Mouse (Mus musculus): ENCODE results near the gene Nr1h4. TPM values are rescaled to one million over a fixed set of nuclear protein-coding genes. Genes with fewer than 3 reads are reported as not detected.

The Nr1h4 gene
- polyA plus RNA-seq, 1 experiment from 2014 or later = not detected

DNA sequence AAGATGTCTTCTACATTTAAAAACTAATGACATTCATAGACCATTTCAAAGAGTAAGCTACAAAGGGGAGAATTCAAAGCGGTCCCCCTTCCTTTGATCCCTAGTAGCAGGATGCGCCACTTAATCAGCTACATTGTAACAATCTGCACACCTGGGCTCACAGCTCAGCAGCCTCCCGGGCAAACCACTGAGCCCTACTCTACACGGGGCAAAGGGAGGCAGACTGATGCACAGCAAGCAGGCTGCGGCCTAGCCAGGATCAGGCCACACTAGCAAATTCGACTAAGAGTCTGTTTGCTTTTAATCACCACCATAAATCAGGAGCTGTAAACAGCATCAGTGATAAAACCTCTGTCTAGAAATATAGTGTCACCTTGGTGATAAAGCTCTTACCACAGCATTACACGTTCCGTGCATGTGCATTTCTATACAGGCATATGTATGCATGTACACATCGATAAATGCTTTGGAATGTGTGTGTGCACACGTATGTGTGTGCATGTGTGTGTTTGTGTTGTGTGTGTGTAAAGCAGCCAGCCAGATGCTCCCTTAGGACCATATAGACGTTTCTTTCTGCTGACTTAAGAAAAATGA lies 108.5 kb downstream of the Nr1h4 start:
- 81% methylated on average over 11 of the region's 11 CpGs for WGBS
- no peak overlapping the region for H3K4me2 ChIP-seq (ENCODE audit: low read depth, low read length)

DNA sequence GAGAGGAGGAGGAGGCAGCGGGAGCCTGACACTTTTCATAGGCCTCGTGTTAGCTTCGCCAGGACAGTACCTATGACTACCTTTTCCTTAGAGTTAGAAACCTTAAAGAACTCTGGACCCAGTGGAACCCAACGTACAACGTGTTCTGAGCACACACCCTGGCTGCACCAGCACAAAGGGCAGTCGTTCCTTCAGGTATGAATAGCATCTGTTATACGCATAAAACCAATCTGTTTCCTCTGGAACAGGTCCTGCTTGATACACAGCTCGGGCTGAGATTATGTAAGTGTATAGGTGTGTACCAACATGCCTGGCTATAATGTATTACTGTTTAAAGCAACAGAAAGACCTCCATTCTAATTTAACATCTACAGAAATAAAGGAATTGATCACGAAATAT lies 109.2 kb downstream of the Nr1h4 start:
- peaks cover 49% of the 10 kb centered on the region for H3K36me3 ChIP-seq (ENCODE audit: control insufficient read depth, insufficient read depth, low read length)
- H3K4me3 ChIP-seq (ENCODE audit: low read depth, low read length) = no peak overlapping the region
- H3K27ac ChIP-seq (replicated peaks; ENCODE audit: low read depth, low read length) = no peak overlapping the region
- H3K9ac ChIP-seq (ENCODE audit: low read depth, low read length) = no peak overlapping the region
- ATAC-seq (ENCODE audit: low read depth) (no peak), DNase-seq (ENCODE audit: low spot score) (no peak)
- H3K9me3 ChIP-seq (ENCODE audit: control insufficient read depth, low read length) = no peaks in the 10 kb centered on the region
- no peak overlapping the region for H3K4me2 ChIP-seq (ENCODE audit: low read depth, low read length)
- 84% methylated on average over 9 of the region's 9 CpGs for WGBS
- no peaks in the 10 kb centered on the region for H3K4me1 ChIP-seq (ENCODE audit: control insufficient read depth, insufficient read depth, low read length)
- no peaks in the 10 kb centered on the region for H3K27me3 ChIP-seq (replicated peaks; ENCODE audit: control insufficient read depth, insufficient read depth, low read length)

More for the DNA sequence above, 108.5 kb downstream of the Nr1h4 start:
- H3K9me3 ChIP-seq (ENCODE audit: control insufficient read depth, low read length) = no peaks in the 10 kb centered on the region
- DNase-seq (ENCODE audit: low spot score) = no peak
- ATAC-seq (ENCODE audit: low read depth) = no peak
- no peak overlapping the region for H3K4me3 ChIP-seq (ENCODE audit: low read depth, low read length)
- no peak overlapping the region for H3K27ac ChIP-seq (replicated peaks; ENCODE audit: low read depth, low read length)
- peaks cover 51% of the 10 kb centered on the region for H3K36me3 ChIP-seq (ENCODE audit: control insufficient read depth, insufficient read depth, low read length)
- H3K27me3 ChIP-seq (replicated peaks; ENCODE audit: control insufficient read depth, insufficient read depth, low read length) = no peaks in the 10 kb centered on the region
- H3K9ac ChIP-seq (ENCODE audit: low read depth, low read length) = no peak overlapping the region
- no peaks in the 10 kb centered on the region for H3K4me1 ChIP-seq (ENCODE audit: control insufficient read depth, insufficient read depth, low read length)

DNA sequence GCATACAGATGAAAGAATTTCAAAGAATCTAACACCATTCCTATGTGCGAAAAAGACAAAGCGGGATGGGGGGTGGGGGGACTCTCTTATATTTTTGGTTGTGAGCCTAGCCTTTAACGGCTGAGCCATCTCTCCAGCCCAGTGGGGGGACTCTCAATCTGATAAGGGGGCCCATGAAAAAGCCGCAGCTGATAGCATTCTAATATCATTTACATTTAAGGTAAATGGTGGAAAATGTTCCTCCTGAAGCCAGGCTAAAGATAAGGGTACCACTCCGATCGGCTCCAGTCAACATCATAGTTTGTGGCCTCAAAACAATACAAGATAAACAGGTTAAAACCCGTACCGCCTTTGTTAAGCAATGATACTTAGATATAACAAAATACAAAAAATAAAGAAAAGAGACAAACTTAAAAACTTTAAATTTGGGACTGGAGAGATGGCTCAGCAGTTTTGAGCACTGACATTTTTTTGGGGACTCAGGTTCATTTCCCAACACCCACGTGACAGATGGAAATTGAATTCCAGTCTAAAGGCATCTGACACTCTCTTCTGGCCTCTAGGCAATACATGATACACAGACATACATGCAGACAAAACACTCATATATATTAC lies 110.1 kb downstream of the Nr1h4 start:
- no peak for ATAC-seq (ENCODE audit: low read depth)
- H3K9ac ChIP-seq (ENCODE audit: low read depth, low read length) = no peak overlapping the region
- H3K4me2 ChIP-seq (ENCODE audit: low read depth, low read length) = no peak overlapping the region
- no peak for DNase-seq (ENCODE audit: low spot score)
- H3K27me3 ChIP-seq (replicated peaks; ENCODE audit: control insufficient read depth, insufficient read depth, low read length) = no peaks in the 10 kb centered on the region
- H3K27ac ChIP-seq (replicated peaks; ENCODE audit: low read depth, low read length) = no peak overlapping the region
- WGBS = 93% methylated on average over 9 of the region's 9 CpGs
- H3K36me3 ChIP-seq (ENCODE audit: control insufficient read depth, insufficient read depth, low read length) = peaks cover 45% of the 10 kb centered on the region
- no peaks in the 10 kb centered on the region for H3K9me3 ChIP-seq (ENCODE audit: control insufficient read depth, low read length)
- H3K4me1 ChIP-seq (ENCODE audit: control insufficient read depth, insufficient read depth, low read length) = no peaks in the 10 kb centered on the region
- no peak overlapping the region for H3K4me3 ChIP-seq (ENCODE audit: low read depth, low read length)

DNA sequence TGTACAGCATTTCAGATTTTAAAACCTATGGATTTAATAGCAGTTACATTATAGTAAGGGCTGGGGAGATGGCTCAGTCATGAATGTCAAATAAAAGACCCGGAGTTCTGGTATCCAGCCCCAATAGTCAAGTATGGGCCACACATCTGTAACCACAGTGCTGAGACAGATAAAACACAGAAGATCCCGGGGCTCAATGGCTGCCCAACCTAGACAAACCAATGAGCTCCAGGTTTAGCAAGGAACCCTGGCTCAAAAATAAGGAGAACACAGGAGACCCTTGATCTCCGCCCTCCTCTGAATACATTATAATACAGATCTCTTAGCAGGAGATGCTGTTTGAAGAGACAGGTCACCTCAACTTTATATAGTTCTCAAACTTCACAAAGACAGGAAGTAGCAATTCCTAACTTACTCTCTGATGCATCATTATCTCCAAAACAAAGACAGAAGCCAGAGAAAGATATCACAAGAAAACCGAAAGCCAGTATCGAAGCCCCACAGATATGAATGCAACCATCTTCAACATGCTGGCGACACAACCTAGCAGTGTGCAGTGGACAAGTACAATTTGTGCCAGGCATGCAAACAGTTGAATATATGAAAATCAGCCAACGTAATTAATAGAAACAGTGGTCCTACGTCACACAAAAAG lies 110.8 kb downstream of the Nr1h4 start:
- H3K9ac ChIP-seq (ENCODE audit: low read depth, low read length) = no peak overlapping the region

DNA sequence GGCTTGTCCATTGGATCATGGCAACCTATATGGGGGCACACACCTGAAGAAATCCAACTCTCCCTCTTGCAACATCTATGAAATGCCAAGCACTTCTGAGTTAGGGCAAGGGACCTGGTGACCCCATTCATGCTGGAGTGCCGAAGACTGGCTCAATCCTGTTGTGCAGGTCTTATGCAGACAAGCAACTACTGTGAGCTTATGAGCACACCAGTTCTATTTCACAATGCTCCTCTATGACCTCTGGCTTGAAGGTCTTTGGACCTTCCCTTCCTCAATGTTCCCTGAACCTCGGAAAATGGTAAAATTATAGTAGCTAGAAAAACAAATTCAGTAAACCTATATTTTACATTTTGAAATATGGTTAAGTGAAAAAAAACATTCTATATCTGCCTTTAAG lies 115.4 kb downstream of the Nr1h4 start:
- no peak for DNase-seq (ENCODE audit: low spot score)
- no peak overlapping the region for H3K4me3 ChIP-seq (ENCODE audit: low read depth, low read length)
- no peak overlapping the region for H3K27ac ChIP-seq (replicated peaks; ENCODE audit: low read depth, low read length)
- ATAC-seq (ENCODE audit: low read depth) = no peak
- H3K9ac ChIP-seq (ENCODE audit: low read depth, low read length) = no peak overlapping the region
- no peaks in the 10 kb centered on the region for H3K4me1 ChIP-seq (ENCODE audit: control insufficient read depth, insufficient read depth, low read length)
- H3K4me2 ChIP-seq (ENCODE audit: low read depth, low read length) = no peak overlapping the region
- H3K9me3 ChIP-seq (ENCODE audit: control insufficient read depth, low read length) = no peaks in the 10 kb centered on the region
- no peaks in the 10 kb centered on the region for H3K27me3 ChIP-seq (replicated peaks; ENCODE audit: control insufficient read depth, insufficient read depth, low read length)
- WGBS = 91% methylated on average over 2 of the region's 2 CpGs
- peaks cover 48% of the 10 kb centered on the region for H3K36me3 ChIP-seq (ENCODE audit: control insufficient read depth, insufficient read depth, low read length)

More for the DNA sequence above, 110.8 kb downstream of the Nr1h4 start:
- Histone ChIP-seq H3K27me3 (replicated peaks; ENCODE audit: control insufficient read depth, insufficient read depth, low read length) (no peaks in the 10 kb centered on the region), H3K27ac (replicated peaks; ENCODE audit: low read depth, low read length) (no peak overlapping the region), H3K4me3 (ENCODE audit: low read depth, low read length) (no peak overlapping the region), H3K4me1 (ENCODE audit: control insufficient read depth, insufficient read depth, low read length) (no peaks in the 10 kb centered on the region), H3K36me3 (ENCODE audit: control insufficient read depth, insufficient read depth, low read length) (peaks cover 41% of the 10 kb centered on the region; the same call in 1 of the 2 replicates), H3K9me3 (ENCODE audit: control insufficient read depth, low read length) (no peaks in the 10 kb centered on the region), H3K4me2 (ENCODE audit: low read depth, low read length) (no peak overlapping the region)
- 94% methylated on average over 8 of the region's 8 CpGs for WGBS
- ATAC-seq (ENCODE audit: low read depth) = no peak
- no peak for DNase-seq (ENCODE audit: low spot score)

DNA sequence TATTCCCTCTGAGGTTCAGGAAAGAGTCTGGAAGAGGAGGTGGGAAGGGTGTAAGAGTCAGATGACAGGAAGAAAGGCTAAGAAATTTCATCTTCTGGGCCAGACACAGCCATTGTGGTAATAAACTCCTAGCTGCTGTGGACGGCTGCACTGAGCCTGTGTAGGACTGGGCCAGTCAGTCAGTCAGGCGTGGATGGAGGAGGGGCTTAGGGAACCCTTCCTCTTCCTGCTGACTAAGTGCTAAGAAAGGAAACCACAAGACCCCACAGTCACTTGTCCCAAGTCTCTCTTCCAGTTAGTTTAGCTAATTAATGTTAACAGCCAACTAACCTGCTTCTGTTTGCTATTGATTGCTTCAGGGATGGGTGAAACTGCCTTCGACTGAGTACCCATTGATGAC lies 117.9 kb downstream of the Nr1h4 start:
- ATAC-seq (ENCODE audit: low read depth) (no peak), DNase-seq (ENCODE audit: low spot score) (no peak)
- Histone ChIP-seq H3K9ac (ENCODE audit: low read depth, low read length) (no peak overlapping the region), H3K4me1 (ENCODE audit: control insufficient read depth, insufficient read depth, low read length) (no peaks in the 10 kb centered on the region), H3K27me3 (replicated peaks; ENCODE audit: control insufficient read depth, insufficient read depth, low read length) (no peaks in the 10 kb centered on the region), H3K4me2 (ENCODE audit: low read depth, low read length) (no peak overlapping the region), H3K36me3 (ENCODE audit: control insufficient read depth, insufficient read depth, low read length) (peaks cover 53% of the 10 kb centered on the region), H3K27ac (replicated peaks; ENCODE audit: low read depth, low read length) (no peak overlapping the region), H3K9me3 (ENCODE audit: control insufficient read depth, low read length) (no peaks in the 10 kb centered on the region), H3K4me3 (ENCODE audit: low read depth, low read length) (no peak overlapping the region)
- WGBS = 81% methylated on average over 3 of the region's 3 CpGs

DNA sequence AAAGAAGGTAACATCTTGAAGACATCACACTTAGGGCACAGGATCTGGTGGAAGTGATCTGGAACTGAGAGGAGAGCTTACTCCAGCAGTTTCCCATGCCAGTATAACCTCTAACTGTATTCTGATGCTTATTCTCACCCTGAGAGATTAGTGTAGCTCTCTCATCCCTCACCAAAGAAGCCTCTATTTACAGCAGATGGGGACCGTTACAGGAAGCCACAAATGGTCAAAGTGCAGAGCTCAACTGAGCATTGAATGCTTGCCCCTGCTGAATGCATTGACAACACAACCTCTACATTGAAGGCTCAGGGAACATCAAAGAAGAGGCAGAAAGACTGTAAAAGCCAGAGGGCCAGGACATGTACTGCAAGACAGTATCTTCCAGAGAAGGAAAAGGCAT lies 125.8 kb downstream of the Nr1h4 start:
- H3K9me3 ChIP-seq (ENCODE audit: control insufficient read depth, low read length) = no peaks in the 10 kb centered on the region
- H3K27ac ChIP-seq (replicated peaks; ENCODE audit: low read depth, low read length) = no peak overlapping the region
- H3K9ac ChIP-seq (ENCODE audit: low read depth, low read length) = no peak overlapping the region
- WGBS = 42% methylated on average over 1 of the region's 1 CpGs
- H3K4me3 ChIP-seq (ENCODE audit: low read depth, low read length) = no peak overlapping the region
- peaks cover 13% of the 10 kb centered on the region for H3K36me3 ChIP-seq (ENCODE audit: control insufficient read depth, insufficient read depth, low read length)
- H3K27me3 ChIP-seq (replicated peaks; ENCODE audit: control insufficient read depth, insufficient read depth, low read length) = no peaks in the 10 kb centered on the region
- DNase-seq (ENCODE audit: low spot score) (no peak), ATAC-seq (ENCODE audit: low read depth) (no peak)
- H3K4me2 ChIP-seq (ENCODE audit: low read depth, low read length) = no peak overlapping the region
- no peaks in the 10 kb centered on the region for H3K4me1 ChIP-seq (ENCODE audit: control insufficient read depth, insufficient read depth, low read length)

DNA sequence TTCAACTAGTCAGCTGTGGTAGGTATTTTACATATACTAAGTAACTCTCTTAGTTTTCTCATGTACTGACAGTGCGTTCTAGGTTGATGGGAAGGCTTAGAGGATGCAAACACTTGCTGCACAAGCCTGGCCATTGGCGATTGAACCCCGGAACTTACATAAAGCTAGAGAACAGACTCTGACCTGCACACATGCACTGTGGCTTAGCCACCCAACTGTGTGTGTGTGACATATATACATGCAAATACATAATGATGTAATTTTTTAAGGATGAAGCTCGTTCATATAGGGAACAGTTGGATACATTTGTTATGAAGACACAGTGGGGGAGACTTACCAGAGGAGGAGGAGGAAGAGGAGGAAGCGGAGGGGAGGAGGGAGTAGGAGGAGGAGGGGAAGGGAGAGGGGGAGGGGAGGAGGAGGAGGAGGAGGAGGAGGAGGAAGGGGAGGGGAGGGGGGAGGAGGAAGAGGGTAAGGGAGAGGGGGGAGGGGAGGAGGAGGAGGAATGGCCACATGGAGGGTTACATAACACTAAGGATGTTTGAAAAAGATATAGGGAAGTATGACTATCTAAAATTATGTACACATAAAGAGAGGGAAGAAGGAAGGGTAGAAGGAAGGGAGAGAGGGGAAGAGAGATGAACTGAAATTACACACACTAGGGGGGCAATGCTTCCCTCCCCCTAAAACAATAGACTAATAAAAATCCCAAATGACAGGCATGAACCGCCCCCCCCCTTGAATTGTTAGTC lies 126.5 kb downstream of the Nr1h4 start:
- Histone ChIP-seq H3K27me3 (replicated peaks; ENCODE audit: control insufficient read depth, insufficient read depth, low read length) (no peaks in the 10 kb centered on the region), H3K9me3 (ENCODE audit: control insufficient read depth, low read length) (no peaks in the 10 kb centered on the region), H3K9ac (ENCODE audit: low read depth, low read length) (no peak overlapping the region), H3K4me2 (ENCODE audit: low read depth, low read length) (no peak overlapping the region), H3K36me3 (ENCODE audit: control insufficient read depth, insufficient read depth, low read length) (peaks cover 11% of the 10 kb centered on the region; the same call in 1 of the 2 replicates), H3K4me1 (ENCODE audit: control insufficient read depth, insufficient read depth, low read length) (no peaks in the 10 kb centered on the region), H3K4me3 (ENCODE audit: low read depth, low read length) (no peak overlapping the region), H3K27ac (replicated peaks; ENCODE audit: low read depth, low read length) (no peak overlapping the region)
- 76% methylated on average over 5 of the region's 6 CpGs for WGBS
- no peak for ATAC-seq (ENCODE audit: low read depth)
- no peak for DNase-seq (ENCODE audit: low spot score)

Data from embryonic facial prominence, embryonic 14.5 days (tissue).